In genomic region chr11:119547183-119547921, GRCm38 (mm10) we compare ENCODE assay signal across 8 mouse cellular contexts. TPM values are rescaled to one million over a fixed set of nuclear protein-coding genes. Genes with fewer than 3 reads are reported as not detected.
DNase-seq lines count a peak whose midpoint lies in the region; ATAC-seq lines count a peak whose summit lies in the region.

Nptx1 (minus strand) TSS chr11:119547753.

- no peaks in the 10 kb centered on the region for H3K36me3 ChIP-seq in heart, embryonic 13.5 days
- no peaks in the 10 kb centered on the region for H3K36me3 ChIP-seq in midbrain, embryonic 13.5 days

- H3K4me3 ChIP-seq in heart, embryonic 13.5 days: peak within 1 kb of the TSS; percentile 59
- H3K4me3 ChIP-seq in midbrain, embryonic 13.5 days (replicated peaks): peak within 1 kb of the TSS; percentile 70

- H3K27me3 ChIP-seq in heart, embryonic 13.5 days (replicated peaks): peaks cover 99% of the 10 kb centered on the region
- peaks cover 88% of the 10 kb centered on the region for H3K27me3 ChIP-seq in midbrain, embryonic 13.5 days

- H3K4me2 ChIP-seq in heart, embryonic 13.5 days: peak within 1 kb of the TSS; percentile 90
- H3K4me2 ChIP-seq in midbrain, embryonic 13.5 days (replicated peaks): peak within 1 kb of the TSS; percentile 89

- H3K27ac ChIP-seq in heart, embryonic 13.5 days (replicated peaks): no peak within 1 kb of the TSS
- H3K27ac ChIP-seq in midbrain, embryonic 13.5 days: peak within 1 kb of the TSS; percentile 62

- H3K9ac ChIP-seq in heart, embryonic 13.5 days: peak within 1 kb of the TSS; percentile 74
- peak within 1 kb of the TSS; percentile 92 for H3K9ac ChIP-seq in midbrain, embryonic 13.5 days (replicated peaks)

- DNase-seq in cerebellum, adult 11 months: peak; percentile 84
- peak; percentile 16 for DNase-seq in urinary bladder, postnatal 14 days (ENCODE audit: low spot score)
- no peak for DNase-seq in urinary bladder, postnatal 36 days (ENCODE audit: low spot score in 2 of 2)
- peak; percentile 75 to 83 for DNase-seq in layer of hippocampus, postnatal 25 days (ENCODE audit: extremely low spot score in 1 of 2, low spot score in 1 of 2)
- no peak for DNase-seq in B cell, adult 2 months

- no peak for ATAC-seq in cerebellum, adult (ENCODE audit: insufficient number of reproducible peaks, low FRiP score, low TSS enrichment)
- ATAC-seq in heart, embryonic 13.5 days (ENCODE audit: extremely low read depth, insufficient number of reproducible peaks, low FRiP score, low TSS enrichment): no peak
- peak; percentile 44 for ATAC-seq in midbrain, embryonic 13.5 days

- WGBS in heart, embryonic 13.5 days: under 1% methylated on average over 85 of the region's 90 CpGs
- under 1% methylated on average over 79 of the region's 90 CpGs for WGBS in midbrain, embryonic 13.5 days

- no peaks in the 10 kb centered on the region for H3K9me3 ChIP-seq in heart, embryonic 13.5 days
- H3K9me3 ChIP-seq in midbrain, embryonic 13.5 days: no peaks in the 10 kb centered on the region

- H3K4me1 ChIP-seq in heart, embryonic 13.5 days: peaks cover 48% of the 10 kb centered on the region
- H3K4me1 ChIP-seq in midbrain, embryonic 13.5 days (replicated peaks): peaks cover 73% of the 10 kb centered on the region

RNA-seq across cellular contexts. Expression of gene Nptx1, which starts in this region (rescaled TPM):
- polyA plus RNA-seq in heart, embryonic 13.5 days (2015; fragmentation: Nextera tagmentation; extraction: Ambion mirVana): 0.66 and 0.75 TPM in 2 replicates
- 100 to 1,000 TPM; 388 to 423 TPM for total RNA-seq in layer of hippocampus, postnatal 25 days (2021)
- 7.3 and 8.6 TPM in 2 replicates for polyA plus RNA-seq in midbrain, embryonic 13.5 days (2015; fragmentation: Nextera tagmentation; extraction: Ambion mirVana)

Comparison
In these comparisons a context has a peak if more than half of its experiments do, and no peak if none do; other contexts are left out.
1. DNase-seq: peak in cerebellum, adult 11 months (single experiment), urinary bladder, postnatal 14 days (single experiment) and layer of hippocampus, postnatal 25 days (2 of 2); none in urinary bladder, postnatal 36 days (0 of 2) and B cell, adult 2 months (0 of 2).